Mouse (Mus musculus): Measurements from ENCODE around the gene Hecw2. TPM values are rescaled to one million over a fixed set of nuclear protein-coding genes. Genes with fewer than 3 reads are reported as not detected.

The Hecw2 gene
- polyA plus RNA-seq, 1 experiment from 2014 or later, result 2.5 TPM

DNA sequence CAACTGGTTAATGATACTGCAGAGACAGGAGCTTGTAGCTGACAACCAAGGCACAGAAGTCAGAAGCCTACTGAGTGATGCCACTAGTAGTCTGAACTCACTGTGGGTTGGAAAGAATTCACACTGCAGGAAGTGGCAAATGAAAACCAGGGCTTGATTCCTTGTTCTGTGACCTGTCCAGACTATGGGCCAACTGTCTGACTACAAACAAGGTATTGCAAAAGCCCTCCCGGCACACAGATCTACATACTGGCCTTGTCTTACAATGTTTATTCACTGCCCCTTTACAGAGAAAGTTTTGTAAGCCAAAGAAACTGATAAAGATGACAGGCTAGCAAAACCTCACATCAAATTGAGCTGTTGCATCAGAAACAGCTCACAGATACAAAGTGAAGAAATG, 284.7 kb downstream of the Hecw2 start:
- Histone ChIP-seq H3K27me3 (no peaks in the 10 kb centered on the region), H3K4me1 (no peaks in the 10 kb centered on the region), H3K36me3 (ENCODE audit: poor library complexity, severe bottlenecking) (no peaks in the 10 kb centered on the region), H3K4me3 (no peak overlapping the region), H3K9me3 (replicated peaks) (no peaks in the 10 kb centered on the region), H3K9ac (no peak overlapping the region), H3K4me2 (no peak overlapping the region), H3K27ac (no peak overlapping the region)
- ATAC-seq, result no peak
- 95% methylated on average over 1 of the region's 1 CpGs for WGBS

DNA sequence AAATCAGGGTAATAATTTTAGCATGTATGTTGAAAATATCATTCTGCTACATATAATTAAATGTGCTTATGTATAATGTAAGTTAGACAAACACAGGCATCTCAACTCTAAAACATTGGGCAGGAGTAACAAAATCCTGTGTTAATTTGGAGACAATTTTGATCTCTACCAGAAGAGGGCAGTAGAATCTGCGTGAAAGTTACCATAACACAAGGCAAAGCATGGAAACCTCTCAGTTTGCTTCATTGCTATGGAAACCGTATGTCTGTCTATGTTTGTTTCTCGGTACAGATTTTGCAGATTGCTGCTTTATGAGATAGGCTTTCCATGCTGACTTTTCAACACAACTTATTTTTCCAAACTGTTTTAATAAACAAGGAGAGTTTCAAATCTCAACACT, 285.9 kb downstream of the Hecw2 start:
- Histone ChIP-seq H3K9ac (no peak overlapping the region), H3K9me3 (replicated peaks) (no peaks in the 10 kb centered on the region), H3K4me1 (no peaks in the 10 kb centered on the region), H3K4me2 (no peak overlapping the region), H3K36me3 (ENCODE audit: poor library complexity, severe bottlenecking) (no peaks in the 10 kb centered on the region), H3K27me3 (no peaks in the 10 kb centered on the region), H3K4me3 (no peak overlapping the region), H3K27ac (no peak overlapping the region)
- ATAC-seq, result peak; percentile 91
- 17% methylated on average over 3 of the region's 3 CpGs for WGBS

- no peaks in the 10 kb centered on the region for H3K36me3 ChIP-seq (ENCODE audit: poor library complexity, severe bottlenecking)
- no peak overlapping the region for H3K4me2 ChIP-seq
- no peak overlapping the region for H3K9ac ChIP-seq
- H3K4me1 ChIP-seq, result no peaks in the 10 kb centered on the region
- ATAC-seq, result no peak
- no peaks in the 10 kb centered on the region for H3K9me3 ChIP-seq (replicated peaks)
- H3K4me3 ChIP-seq, result no peak overlapping the region
- WGBS, result 77% methylated on average over 3 of the region's 3 CpGs
- no peaks in the 10 kb centered on the region for H3K27me3 ChIP-seq
- H3K27ac ChIP-seq, result no peak overlapping the region
Observed at GRCm38 (mm10) chr1:53906175-53906574, 288.8 kb downstream of the Hecw2 start.

DNA sequence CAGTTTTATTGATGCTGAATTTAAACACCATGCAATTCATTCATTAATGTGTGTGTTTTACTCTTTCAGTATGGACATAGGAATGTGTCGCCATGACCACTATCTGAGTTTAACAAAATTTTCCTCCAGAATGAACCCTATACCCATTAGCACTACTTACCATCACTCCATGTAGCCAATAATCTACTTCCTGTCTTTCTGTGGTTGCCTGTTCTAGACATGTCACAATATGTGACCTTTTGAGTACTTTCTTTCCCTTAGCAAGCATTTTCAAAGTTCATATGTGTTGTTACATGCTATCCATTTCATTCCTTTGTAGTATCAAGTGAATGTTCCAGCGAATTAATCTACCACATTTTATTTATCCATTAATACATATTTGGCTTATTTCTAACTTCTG, 294.6 kb downstream of the Hecw2 start:
- no peak overlapping the region for H3K27ac ChIP-seq
- no peak for ATAC-seq
- no peaks in the 10 kb centered on the region for H3K36me3 ChIP-seq (ENCODE audit: poor library complexity, severe bottlenecking)
- no peak overlapping the region for H3K9ac ChIP-seq
- no peaks in the 10 kb centered on the region for H3K27me3 ChIP-seq
- no peaks in the 10 kb centered on the region for H3K9me3 ChIP-seq (replicated peaks)
- no peaks in the 10 kb centered on the region for H3K4me1 ChIP-seq
- WGBS, result 97% methylated on average over 2 of the region's 2 CpGs
- H3K4me3 ChIP-seq, result no peak overlapping the region
- H3K4me2 ChIP-seq, result no peak overlapping the region

GRCm38 (mm10) chr1:53894299-53894698, 300.7 kb downstream of the Hecw2 start:
- WGBS, result 92% methylated on average over 5 of the region's 5 CpGs
- Histone ChIP-seq H3K9ac (no peak overlapping the region), H3K4me3 (no peak overlapping the region), H3K27me3 (no peaks in the 10 kb centered on the region), H3K36me3 (ENCODE audit: poor library complexity, severe bottlenecking) (no peaks in the 10 kb centered on the region), H3K4me1 (no peaks in the 10 kb centered on the region), H3K27ac (no peak overlapping the region), H3K9me3 (replicated peaks) (no peaks in the 10 kb centered on the region), H3K4me2 (no peak overlapping the region)
- ATAC-seq, result no peak

GRCm38 (mm10) chr1:53890380-53890779, 304.6 kb downstream of the Hecw2 start:
- Histone ChIP-seq H3K4me2 (no peak overlapping the region), H3K27me3 (no peaks in the 10 kb centered on the region), H3K27ac (no peak overlapping the region), H3K9me3 (replicated peaks) (no peaks in the 10 kb centered on the region), H3K9ac (no peak overlapping the region), H3K36me3 (ENCODE audit: poor library complexity, severe bottlenecking) (no peaks in the 10 kb centered on the region), H3K4me1 (no peaks in the 10 kb centered on the region), H3K4me3 (no peak overlapping the region)
- no peak for ATAC-seq
- WGBS, result 43% methylated on average over 3 of the region's 3 CpGs

DNA sequence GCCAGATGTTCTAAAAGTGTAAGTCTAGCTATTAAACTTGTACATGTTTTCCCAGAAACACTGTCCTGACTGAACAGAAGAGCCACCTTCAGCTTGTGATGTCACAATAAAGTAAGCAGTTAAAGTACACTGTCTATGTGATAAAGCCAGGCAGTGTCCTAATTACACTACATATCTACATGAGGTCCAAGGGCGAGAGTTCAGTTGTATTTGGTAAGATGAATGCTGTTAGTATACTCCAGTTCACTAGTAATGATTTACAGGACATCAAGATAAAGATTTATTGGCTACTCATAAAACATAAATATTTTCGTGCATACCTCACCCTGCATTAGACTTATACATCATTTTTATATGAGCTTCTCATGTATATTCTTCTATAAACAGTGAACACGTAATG, 305.2 kb downstream of the Hecw2 start:
- Histone ChIP-seq H3K4me2 (no peak overlapping the region), H3K4me3 (no peak overlapping the region), H3K9me3 (replicated peaks) (no peaks in the 10 kb centered on the region), H3K4me1 (no peaks in the 10 kb centered on the region), H3K36me3 (ENCODE audit: poor library complexity, severe bottlenecking) (no peaks in the 10 kb centered on the region), H3K9ac (no peak overlapping the region), H3K27ac (no peak overlapping the region), H3K27me3 (no peaks in the 10 kb centered on the region)
- 91% methylated on average over 3 of the region's 3 CpGs for WGBS
- ATAC-seq, result no peak

DNA sequence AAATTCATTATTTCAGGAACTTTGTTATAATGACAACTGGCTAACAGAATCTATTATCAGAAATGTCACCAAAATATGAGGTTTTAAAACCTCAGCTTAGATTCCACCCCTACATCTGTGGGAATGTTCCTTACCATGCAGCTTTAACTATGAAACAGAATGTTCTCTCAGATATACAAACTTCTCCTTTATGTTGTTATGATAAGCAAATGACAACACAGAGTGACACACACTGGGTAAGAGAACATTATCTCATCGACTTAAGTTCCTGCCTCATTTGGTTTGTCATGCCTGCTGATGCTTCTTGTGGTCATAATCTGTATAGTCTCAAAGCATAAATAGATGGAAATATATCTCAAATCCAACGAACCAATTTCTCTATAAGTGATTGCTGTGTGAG, 312.5 kb downstream of the Hecw2 start:
- no peaks in the 10 kb centered on the region for H3K36me3 ChIP-seq (ENCODE audit: poor library complexity, severe bottlenecking)
- no peak overlapping the region for H3K27ac ChIP-seq
- no peaks in the 10 kb centered on the region for H3K9me3 ChIP-seq (replicated peaks)
- H3K9ac ChIP-seq, result no peak overlapping the region
- no peaks in the 10 kb centered on the region for H3K4me1 ChIP-seq
- no peak for ATAC-seq
- no peak overlapping the region for H3K4me3 ChIP-seq
- 71% methylated on average over 2 of the region's 2 CpGs for WGBS
- H3K27me3 ChIP-seq, result no peaks in the 10 kb centered on the region
- no peak overlapping the region for H3K4me2 ChIP-seq

- Histone ChIP-seq H3K4me2 (no peak overlapping the region), H3K27me3 (no peaks in the 10 kb centered on the region), H3K27ac (no peak overlapping the region), H3K9ac (no peak overlapping the region), H3K4me1 (no peaks in the 10 kb centered on the region), H3K36me3 (ENCODE audit: poor library complexity, severe bottlenecking) (no peaks in the 10 kb centered on the region), H3K9me3 (replicated peaks) (no peaks in the 10 kb centered on the region), H3K4me3 (no peak overlapping the region)
- 88% methylated on average over 5 of the region's 5 CpGs for WGBS
- ATAC-seq, result no peak
Observed at GRCm38 (mm10) chr1:53875919-53876318, 319.0 kb downstream of the Hecw2 start.

DNA sequence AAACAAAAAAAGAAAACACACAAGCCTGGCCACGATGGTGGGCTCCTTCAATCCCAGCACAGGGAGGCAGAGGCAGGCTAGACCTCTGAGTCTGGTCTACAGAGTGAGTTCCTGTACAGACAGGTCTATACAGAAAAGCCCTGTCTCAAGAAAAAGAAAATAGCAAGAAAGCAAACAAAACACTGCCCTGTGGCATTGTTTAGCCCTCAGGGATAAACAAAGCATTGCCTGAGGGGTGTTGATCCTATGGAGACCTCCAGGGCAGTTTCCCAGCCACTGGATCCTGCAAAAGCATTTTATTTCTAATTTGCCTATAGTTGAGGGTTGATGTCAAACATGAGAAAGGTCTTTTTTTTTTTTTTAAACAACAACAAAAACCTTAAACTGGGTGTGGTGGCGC, 327.7 kb downstream of the Hecw2 start:
- WGBS, result 74% methylated on average over 2 of the region's 2 CpGs
- ATAC-seq, result no peak

DNA sequence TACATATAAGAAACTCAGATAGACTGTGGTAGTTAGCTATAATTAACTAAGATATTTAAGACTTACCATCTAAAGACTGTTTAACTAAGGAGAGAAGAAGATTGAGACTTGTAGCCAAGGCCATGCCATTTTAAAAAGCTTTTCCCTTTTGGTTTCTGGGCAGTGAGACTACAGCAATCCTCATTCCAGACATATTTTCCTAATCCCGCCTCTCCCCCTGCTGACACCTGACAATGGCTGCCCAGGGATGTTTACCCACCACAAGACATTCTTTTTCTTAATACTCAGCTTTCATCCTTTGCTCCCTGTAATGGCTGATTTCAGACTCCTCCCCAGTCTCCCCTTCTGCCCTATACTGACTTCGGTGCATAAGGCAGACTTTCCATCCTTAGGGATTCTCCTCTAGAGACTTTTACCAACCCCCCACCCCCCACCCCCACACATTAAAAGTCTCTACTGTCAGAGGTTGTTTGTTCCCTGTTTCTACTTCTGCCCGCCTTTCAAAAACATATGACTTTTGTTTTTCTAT, 328.5 kb downstream of the Hecw2 start:
- Histone ChIP-seq H3K36me3 (ENCODE audit: poor library complexity, severe bottlenecking) (no peaks in the 10 kb centered on the region), H3K9me3 (replicated peaks) (no peaks in the 10 kb centered on the region), H3K4me3 (no peak overlapping the region), H3K9ac (no peak overlapping the region), H3K27me3 (no peaks in the 10 kb centered on the region), H3K27ac (no peak overlapping the region), H3K4me2 (no peak overlapping the region), H3K4me1 (no peaks in the 10 kb centered on the region)
- ATAC-seq, result no peak
- whole genome bisulfite sequencing, result 13% methylated on average over 3 of the region's 3 CpGs

More for the DNA sequence above, 327.7 kb downstream of the Hecw2 start:
- no peak overlapping the region for H3K27ac ChIP-seq
- H3K9me3 ChIP-seq (replicated peaks), result no peaks in the 10 kb centered on the region
- no peaks in the 10 kb centered on the region for H3K27me3 ChIP-seq
- no peaks in the 10 kb centered on the region for H3K4me1 ChIP-seq
- H3K36me3 ChIP-seq (ENCODE audit: poor library complexity, severe bottlenecking), result no peaks in the 10 kb centered on the region
- no peak overlapping the region for H3K9ac ChIP-seq
- no peak overlapping the region for H3K4me2 ChIP-seq
- no peak overlapping the region for H3K4me3 ChIP-seq

GRCm38 (mm10) chr1:53864046-53864445, 330.9 kb downstream of the Hecw2 start:
- no peak overlapping the region for H3K27ac ChIP-seq
- H3K9me3 ChIP-seq (replicated peaks), result no peaks in the 10 kb centered on the region
- no peaks in the 10 kb centered on the region for H3K4me1 ChIP-seq
- no peaks in the 10 kb centered on the region for H3K36me3 ChIP-seq (ENCODE audit: poor library complexity, severe bottlenecking)
- no peaks in the 10 kb centered on the region for H3K27me3 ChIP-seq
- no peak overlapping the region for H3K4me3 ChIP-seq
- H3K9ac ChIP-seq, result no peak overlapping the region
- H3K4me2 ChIP-seq, result no peak overlapping the region
- ATAC-seq, result no peak
- 83% methylated on average over 3 of the region's 3 CpGs for WGBS

- H3K27me3 ChIP-seq, result no peaks in the 10 kb centered on the region
- 89% methylated on average over 3 of the region's 3 CpGs for WGBS
- H3K27ac ChIP-seq, result no peak overlapping the region
- no peak overlapping the region for H3K4me3 ChIP-seq
- no peaks in the 10 kb centered on the region for H3K4me1 ChIP-seq
- no peak overlapping the region for H3K4me2 ChIP-seq
- no peak overlapping the region for H3K9ac ChIP-seq
- H3K9me3 ChIP-seq (replicated peaks), result no peaks in the 10 kb centered on the region
- H3K36me3 ChIP-seq (ENCODE audit: poor library complexity, severe bottlenecking), result no peaks in the 10 kb centered on the region
- no peak for ATAC-seq
Observed at GRCm38 (mm10) chr1:53860611-53861010, 334.4 kb downstream of the Hecw2 start.
